14 mouse cellular contexts compared by ENCODE assay signal in genomic region chr11:20988871-20989270, GRCm38 (mm10).
"Had no signal": no experiment of that assay in that cellular context is flagged by ENCODE, and none has a peak within 500 bp of the region (broad histone marks: within the 10 kb centered on the region; RNA-seq: fewer than 3 reads in every experiment).

No protein-coding gene starts in this region.

- H3K36me3 ChIP-seq: limb, embryonic 15.5 days; liver, embryonic 15.5 days; midbrain, embryonic 12.5 days had no signal

- H3K27me3 ChIP-seq: limb, embryonic 15.5 days; midbrain, embryonic 12.5 days had no signal

- H3K9me3 ChIP-seq: limb, embryonic 15.5 days; liver, embryonic 15.5 days; midbrain, embryonic 12.5 days had no signal

- H3K4me3 ChIP-seq: limb, embryonic 15.5 days; liver, embryonic 15.5 days; midbrain, embryonic 12.5 days had no signal

- H3K9ac ChIP-seq: limb, embryonic 15.5 days; liver, embryonic 15.5 days; lung, embryonic 14.5 days; midbrain, embryonic 12.5 days had no signal

- H3K4me2 ChIP-seq: limb, embryonic 15.5 days; liver, embryonic 15.5 days; lung, embryonic 14.5 days; midbrain, embryonic 12.5 days had no signal

- H3K27ac ChIP-seq: kidney, postnatal 0 days; limb, embryonic 15.5 days; liver, embryonic 15.5 days; midbrain, embryonic 12.5 days had no signal

- DNase-seq: kidney, adult 11 months; kidney, adult 9 months; kidney, postnatal 36 days; left cerebral cortex, postnatal 4 days; lung, embryonic 14.5 days; lung, postnatal 10 days; lung, postnatal 4 days; right cerebral cortex, adult 18-20 months; thymus, adult 18-20 months; thymus, postnatal 36 days had no signal
